Mouse (Mus musculus): ENCODE measurements around the gene B3gnt6.
A peak's percentile ranks its signal among the peaks of the same experiment; 100 is the strongest.

B3gnt6 gene

DNA sequence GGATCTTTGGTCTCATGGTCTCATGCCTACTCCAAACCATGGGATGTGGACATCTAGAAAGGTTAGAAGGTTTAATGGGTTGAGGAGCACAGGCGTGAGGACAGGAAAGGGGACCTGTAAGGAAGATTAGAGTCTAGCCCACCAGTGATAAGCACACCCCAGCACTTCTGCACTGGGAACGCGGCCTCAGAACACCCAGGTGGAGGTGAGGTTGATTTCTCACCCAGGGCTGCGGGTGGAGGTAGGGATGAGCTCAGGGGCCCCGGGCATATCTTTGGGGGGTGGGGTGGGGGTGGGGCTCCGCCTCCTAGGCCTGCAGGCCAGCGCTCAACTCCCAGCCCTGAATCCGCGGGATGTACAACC is 21.7 kb downstream of the B3gnt6 start:
- DNase-seq (ENCODE audit: low spot score in 2 of 2), result no peak

DNA sequence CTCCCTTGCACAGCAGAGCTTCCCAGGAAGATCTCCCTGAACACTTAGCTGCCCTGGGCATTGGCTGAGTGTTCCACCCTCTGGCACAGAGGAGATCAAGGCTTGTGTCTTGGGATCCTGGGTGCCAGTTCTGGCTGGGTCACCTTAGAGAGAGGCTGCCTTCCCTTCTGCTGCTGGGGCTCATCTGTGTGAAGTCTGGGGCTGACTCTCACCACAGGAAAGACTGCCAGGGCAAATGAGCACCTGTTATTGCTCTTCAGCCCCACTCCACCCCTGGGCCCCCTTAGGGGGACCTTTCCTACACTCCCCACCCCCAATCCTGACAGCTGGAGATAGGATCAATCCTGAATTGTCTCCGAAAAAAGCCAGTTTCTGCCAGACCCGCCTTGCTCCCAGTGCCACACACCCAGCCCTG is 22.2 kb downstream of the B3gnt6 start:
- no peak for DNase-seq (ENCODE audit: low spot score in 2 of 2)

DNA sequence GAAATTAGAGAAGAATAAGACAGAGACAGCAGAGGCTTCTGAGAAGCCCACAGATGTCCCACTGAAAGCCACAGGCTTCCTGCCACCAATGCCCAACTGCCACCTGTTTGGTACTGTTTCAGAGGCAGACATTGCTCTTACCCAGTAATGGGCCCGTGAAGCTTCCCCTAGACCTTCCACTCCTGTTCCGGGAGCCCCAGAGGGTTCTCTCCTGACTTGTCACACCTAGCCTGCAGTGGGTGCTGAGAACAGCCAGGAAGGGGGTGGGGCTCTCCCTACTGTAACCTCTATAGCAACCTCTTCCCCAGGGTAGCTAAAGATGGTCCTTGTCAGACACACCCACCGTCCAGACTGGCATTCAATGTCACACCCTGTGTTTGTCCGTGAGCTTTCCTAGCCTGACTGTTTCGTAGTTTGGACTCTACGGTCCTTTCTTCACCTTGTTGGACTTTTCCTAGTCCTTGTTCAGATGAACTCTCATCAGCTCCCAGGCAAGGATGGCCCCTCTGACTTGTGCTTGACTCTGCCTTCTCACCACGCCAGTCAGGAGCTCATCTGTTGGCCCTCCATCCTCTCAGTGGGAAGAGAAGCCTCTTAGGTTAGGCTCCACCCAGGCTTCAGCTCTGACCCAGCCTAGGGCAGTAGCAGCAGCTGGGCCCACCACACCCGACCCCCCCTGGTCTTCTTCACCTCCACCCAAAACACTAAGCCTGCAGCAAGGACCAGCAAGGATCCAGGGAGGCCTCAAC is 22.8 kb downstream of the B3gnt6 start:
- DNase-seq (ENCODE audit: low spot score in 2 of 2), result no peak

DNA sequence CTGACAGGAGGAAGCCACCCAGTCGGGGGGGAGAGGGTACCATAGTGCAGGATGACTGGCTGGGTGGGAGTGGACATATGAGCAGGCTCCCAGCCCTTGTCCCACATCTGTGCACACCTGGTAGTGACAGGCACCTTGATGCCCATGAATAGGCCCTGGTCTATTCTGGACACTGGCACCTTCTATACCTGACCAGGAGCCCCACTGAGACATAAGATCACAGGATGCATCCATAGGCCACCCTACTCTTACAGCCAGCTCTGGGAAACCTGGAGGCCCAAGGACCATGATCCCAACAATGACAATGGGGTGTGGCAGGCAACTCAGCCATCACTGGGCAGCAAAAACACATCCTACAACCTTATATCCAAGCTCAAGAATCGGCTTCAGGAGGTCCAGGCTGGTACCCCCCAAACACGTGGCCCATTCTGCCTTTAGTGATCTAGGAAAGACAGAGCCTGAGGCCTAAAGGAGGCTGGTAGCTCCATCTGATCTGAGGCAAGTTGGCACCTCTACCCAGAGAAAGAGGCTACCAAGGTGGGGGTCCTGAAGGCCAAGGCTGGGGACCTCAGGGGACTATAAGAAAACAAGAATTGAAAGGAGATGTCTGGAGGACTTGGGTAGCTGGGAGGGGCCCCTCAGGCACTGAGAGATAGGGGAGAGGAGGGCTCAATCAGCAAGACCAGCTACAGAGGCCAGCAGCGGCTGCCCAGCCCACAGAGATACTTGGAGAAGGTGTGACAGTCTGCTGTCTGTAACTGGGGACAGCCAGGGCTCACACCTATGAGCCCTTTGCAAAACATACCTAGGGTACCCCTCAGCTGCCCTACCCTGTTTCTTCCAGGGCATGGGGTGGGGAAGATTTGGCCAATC is 24.2 kb downstream of the B3gnt6 start:
- DNase-seq (ENCODE audit: low spot score in 2 of 2), result no peak

DNA sequence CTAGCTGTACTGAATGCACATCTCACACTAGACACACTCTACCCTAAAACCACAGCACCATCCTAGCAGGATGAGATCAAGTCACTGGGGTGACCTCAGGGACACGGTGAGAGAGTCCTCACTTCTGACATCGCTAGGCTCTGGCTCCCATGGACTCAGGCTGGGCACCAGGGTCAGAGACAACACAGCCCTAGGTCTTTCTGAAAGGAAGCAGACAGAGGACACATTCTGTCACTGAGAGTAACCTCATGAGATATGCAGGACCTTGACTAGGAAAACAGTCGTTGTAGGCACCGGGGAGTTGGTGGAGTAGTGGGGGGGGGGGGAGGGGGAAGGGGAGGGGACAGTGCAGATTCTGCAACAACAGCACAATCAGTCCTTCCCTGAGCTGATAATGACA is 25.9 kb downstream of the B3gnt6 start:
- no peak for DNase-seq (ENCODE audit: low spot score in 2 of 2)

DNA sequence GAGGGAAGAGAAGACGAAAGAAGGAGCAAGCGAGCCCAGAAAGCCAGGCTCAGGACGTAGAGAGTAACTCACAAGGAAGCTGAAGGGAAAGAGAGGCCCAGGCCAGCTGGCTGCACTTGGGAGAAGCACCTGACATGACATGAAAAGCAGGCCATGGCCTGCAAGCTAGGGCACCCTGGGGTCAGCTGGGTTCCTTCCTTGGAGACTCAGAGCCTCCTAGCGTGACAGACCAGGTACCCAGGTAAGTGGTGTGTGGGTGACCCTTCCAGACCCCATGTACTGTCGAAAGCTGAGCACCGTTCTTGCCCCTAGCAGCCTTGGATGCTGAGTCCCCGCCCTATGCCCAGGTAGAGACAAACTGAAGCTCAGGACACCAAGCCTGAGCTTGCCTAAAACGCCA is 26.6 kb downstream of the B3gnt6 start:
- no peak for DNase-seq (ENCODE audit: low spot score in 2 of 2)

DNA sequence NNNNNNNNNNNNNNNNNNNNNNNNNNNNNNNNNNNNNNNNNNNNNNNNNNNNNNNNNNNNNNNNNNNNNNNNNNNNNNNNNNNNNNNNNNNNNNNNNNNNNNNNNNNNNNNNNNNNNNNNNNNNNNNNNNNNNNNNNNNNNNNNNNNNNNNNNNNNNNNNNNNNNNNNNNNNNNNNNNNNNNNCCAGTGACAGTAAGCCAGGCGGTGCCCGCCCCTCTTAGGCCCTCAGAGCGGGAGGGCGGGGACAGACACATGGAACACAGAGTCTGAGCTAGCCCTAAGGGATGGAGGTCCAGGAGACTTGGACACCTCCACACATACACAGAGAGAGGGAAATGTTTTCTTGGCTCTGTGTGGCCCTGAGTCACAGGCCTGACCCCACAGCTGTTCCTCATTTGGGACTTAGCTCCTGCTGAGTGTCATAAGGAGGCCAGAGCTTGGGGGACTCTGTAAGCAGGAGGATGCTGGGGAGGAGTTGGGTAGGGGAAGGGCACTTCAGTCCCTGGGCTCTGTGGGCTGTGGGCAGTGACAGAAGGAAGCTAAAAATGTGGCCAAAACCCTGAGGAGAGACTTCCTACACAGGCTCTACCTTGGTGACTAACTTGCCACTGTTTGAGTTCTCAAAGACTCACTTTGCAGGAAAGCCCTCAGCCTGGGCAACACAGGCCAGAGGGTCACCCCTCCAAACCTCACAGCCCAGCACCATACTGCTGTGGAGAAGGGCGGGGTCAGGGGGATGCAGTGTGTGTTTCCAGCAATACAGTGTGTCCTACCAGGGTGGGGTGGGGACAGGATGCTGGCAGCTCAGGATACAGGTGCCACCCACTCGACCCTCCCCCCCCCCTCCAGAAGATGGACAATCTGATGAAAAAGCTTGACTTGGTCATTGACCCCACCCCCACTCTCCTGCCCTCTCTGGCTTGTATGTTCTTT is 27.9 kb downstream of the B3gnt6 start:
- DNase-seq (ENCODE audit: low spot score in 2 of 2), result no peak

DNA sequence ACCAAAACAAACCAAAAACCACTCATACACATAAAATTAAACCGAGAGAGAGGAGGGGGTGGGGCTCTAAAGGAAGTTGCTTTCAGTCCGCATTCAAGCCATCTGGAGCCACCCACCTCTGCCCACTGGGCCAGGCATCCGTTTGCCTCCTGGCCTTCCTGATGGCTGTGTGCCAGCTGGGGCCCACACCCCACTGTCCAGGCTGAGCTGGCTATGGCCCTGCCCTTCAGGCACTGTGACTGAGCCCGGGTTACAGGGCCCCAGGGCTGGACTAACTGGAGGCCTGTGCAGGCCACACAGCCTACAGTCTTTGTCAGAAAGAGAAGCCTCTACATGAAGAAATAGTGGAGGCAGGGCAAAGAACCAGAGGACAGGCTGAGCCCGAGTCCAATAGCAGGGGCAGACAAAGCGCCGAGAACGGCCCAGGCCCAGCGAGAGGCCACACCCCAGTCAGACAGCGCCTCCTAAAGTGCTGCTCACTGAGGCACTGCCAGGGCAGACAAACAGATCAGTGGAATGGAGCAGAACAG is 34.2 kb downstream of the B3gnt6 start:
- DNase-seq (ENCODE audit: low spot score in 2 of 2), result no peak

DNA sequence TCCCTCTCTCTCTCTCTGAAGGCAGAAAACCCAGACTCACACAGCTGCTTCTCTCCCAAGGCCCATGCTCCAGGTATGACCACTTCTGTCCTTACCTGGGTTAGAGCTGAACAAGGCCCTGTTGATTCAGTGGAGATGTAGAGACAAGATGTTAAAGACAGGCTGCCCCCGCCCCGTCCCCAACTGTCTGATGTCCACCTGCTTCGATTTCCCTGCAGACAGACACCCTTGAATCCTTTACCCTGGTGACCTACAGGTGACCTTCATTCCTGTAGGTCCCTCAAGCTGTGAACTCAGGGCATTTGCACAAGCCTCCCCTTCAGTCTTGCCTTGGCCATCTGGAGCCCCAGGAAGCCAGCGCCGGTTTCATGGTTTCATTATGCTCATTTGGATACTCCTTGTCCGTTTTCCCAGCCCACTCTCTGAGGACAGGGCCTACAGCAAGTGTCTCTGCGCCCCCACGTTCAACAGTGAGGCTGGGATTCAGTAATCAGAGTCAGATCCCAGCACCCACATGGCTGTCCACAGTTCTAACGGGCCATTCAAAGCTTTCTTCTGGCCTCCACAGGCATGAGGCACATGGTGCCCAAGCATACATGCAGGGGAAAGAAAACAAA is 34.8 kb downstream of the B3gnt6 start:
- no peak for DNase-seq (ENCODE audit: low spot score in 2 of 2)

DNA sequence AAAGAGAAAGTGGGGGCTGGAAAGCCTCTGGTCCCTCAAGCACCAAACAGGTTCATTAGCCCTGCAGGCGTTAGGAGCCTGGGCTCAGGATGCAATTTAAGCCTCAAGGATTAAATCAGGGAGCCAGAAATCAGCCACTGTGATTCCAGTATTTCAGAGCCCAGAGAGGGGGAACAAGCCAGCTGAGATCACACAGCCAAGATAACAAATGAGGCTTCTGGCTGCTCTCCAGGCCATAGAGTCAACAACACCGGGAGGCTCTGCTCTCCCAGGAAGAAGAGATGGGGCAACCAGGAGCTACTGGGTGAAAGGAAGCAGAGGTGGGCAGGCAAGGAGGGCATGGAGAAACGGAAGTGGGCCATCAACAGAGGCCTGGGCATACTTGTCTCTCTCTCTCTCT is 35.6 kb downstream of the B3gnt6 start:
- no peak for DNase-seq (ENCODE audit: low spot score in 2 of 2)

DNA sequence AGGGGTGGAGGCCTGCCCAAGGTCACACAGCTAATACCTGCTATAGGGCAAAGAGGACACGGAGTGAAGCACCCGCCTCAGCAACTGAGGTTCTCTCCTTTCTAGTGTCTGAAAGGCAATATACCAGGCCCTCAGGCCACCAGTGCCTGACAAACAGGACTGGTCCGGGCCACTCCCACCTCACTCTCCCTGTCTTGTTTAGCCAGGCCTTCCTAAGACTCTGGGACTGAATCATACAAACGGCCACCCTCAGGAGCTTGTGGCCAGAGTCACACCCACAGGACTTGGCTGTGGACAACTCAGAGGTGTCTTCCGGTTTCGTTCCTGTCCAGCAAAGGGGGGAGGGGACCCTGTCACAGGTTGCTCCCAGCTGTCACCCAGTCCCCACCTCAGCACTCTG is 37.0 kb downstream of the B3gnt6 start:
- DNase-seq (ENCODE audit: low spot score in 2 of 2), result no peak

DNA sequence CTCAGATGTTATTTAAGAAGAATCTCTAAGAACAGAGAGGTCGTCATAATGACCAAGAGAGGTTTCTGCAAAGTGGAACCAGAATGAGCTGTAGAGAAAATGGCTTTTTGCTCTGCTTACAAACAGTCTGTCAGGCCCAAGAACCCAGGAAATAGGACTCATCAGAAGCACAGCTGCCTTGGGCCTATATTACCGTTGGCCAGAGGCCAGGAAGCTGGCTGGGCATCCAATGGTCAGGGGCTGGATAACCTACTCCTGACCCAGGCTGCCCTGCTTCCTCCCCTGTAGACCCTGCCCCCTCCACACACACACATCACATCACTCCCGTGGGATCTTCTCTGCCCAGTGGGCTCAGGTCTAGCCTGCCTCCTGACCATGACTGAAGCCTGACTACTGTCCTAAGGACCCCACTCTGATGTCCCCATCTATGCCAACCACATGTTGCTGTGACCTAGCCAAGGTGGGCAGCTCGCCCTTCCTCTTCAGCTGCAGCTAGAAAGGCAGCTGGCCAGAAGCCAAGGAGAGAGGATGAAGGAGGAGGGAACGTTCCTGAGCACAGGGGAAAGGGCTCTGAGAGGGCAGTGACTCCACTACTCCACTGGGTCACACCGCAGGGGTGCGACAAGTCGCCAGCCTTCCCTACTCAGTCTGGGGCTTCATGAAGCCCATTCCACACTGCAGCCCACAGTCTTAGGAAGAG is 39.1 kb downstream of the B3gnt6 start:
- DNase-seq (ENCODE audit: low spot score in 2 of 2), result no peak

DNA sequence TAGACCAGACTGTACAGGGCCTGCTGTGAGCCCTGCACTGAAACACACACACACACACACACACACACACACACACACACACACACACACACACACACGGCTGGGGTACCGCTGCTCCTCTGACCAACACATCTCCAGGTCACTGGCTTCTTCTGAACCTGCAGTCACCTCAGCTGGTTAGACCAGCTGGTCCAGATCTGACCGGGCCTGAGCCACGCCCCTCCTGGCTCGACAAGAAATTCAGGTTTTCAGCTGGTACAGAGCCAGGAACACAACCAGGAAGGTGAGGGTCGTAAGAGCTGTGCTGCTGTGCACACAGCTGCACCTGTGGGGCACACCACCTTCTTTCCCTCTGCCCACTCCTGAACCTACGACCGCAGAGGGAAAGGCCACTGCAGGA is 40.8 kb downstream of the B3gnt6 start:
- DNase-seq (ENCODE audit: low spot score in 2 of 2), result no peak

DNA sequence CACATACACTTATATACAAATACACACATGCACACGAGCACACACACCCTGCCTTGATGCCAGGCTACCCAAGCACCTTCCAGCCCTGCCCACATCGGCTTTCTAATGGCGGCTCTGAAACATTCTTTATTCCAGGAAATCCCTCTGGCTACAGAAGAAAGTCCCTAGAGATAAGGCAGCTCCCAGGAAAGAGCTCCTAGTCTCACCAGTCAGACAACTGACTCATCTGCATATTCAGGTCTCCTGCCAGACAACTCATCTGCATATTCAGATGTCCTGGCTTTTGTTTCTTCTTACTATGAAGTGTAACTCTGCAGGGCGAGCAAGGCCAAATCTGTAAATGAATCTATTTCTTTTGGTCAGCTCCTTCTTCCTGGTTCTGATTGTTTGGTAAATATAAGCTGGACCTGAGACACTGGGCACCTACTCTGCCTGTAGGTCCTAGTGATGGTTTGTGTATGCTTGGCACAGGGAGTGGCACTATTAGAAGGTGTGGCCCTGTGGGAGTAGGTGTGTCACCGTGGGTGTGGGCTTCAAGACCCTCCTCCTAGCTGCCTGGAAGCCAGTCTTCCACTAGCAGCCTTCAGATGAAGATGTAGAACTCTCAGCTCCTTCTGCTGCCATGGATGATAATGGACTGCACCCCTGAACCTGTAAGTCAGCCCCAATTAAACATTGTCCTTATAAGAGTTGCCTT is 41.5 kb downstream of the B3gnt6 start:
- no peak for DNase-seq (ENCODE audit: low spot score in 2 of 2)

DNA sequence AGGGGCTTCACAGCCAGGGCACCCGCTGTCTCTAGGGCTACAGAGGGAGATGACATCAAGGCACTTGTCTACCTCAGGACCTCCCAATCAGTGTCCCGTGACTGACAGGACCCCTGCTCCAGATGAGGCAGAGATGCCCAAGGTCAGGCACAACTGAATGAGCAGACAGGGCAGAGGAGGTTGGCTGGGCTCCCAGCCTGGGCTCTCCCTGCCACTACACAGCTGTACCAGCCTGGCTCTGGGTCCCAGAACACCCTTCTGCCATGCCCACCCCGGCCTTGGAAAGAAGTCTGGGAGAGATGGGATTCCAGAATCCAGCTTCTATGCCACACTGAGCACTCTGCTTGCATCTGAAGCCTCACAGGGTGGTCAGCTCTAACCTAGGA is 43.0 kb downstream of the B3gnt6 start:
- DNase-seq (ENCODE audit: low spot score in 2 of 2), result no peak

DNA sequence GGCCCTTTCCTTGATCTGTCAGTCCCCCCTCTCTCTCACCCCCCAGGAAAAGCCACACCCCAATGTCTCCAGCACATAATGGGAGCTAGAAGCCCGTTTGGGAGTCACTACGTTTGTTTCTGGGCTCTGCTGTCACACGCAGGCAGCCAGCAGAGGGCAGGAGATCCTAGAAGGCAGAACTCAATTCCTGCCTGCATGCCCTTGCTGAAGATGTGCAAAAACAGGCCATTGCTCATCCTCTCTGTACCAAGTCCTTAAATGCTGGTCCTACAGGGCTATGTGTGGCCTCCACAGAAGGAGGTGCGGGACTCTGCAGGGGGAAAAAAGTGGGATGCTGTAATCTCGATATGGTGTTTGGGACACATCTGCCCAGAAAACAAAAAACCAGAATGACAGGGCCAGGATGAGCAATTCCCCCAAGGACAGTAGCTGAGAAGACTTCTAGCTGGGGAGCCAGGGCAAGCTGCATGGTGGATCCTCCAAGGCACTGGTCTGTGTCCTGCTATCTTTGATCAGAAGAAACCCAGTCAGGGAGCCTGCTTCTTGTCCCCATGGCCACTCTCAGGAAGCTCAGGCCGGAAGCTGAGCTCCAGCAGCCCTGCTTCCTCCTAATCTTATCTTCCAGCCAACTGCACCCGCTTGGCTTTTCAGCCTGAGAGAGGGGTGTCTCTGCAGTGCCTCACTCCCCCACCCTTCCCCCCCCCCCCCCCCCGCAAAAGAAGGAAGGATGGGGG is 43.6 kb downstream of the B3gnt6 start:
- DNase-seq (ENCODE audit: low spot score in 2 of 2), result peak in 1 of 2 experiments; percentile 62

DNA sequence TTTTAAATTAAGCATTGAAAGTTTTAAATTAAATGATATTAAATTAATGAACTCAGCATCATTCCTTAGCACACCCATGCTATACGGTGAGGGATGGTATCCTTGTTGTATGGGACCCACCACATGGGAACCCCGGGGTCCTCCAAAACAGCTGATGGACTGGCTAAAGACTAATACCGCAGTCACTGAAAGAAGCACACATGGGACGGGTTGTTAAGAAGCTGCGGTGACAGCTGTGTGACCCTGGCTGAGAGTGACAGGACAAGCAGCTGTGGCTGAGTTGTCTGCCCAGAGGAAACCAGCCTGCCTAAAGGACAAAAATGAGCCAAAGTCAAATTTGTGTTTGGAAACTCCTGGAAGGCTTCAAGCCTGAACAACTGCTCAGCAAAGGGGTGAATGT is 45.4 kb downstream of the B3gnt6 start:
- no peak for DNase-seq (ENCODE audit: low spot score in 2 of 2)

DNA sequence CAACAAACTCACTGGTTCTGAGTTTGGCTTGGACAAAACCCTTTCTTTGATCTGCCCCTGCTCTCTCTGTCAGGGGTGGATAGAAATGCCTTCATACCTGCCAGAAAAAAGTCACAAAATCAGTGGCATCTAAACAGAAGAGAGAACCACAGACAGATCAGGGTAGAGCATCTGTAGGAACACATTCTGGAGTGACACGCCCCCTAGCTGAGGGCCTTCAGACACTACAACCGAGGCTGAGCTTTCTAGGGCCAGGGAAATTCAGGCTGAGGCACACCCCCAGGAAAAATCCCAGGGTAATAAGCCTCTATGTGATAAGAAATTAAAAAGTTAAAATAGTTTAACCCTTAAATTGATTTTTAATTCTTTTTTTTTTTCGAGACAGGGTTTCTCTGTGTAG is 45.9 kb downstream of the B3gnt6 start:
- DNase-seq (ENCODE audit: low spot score in 2 of 2), result no peak

DNA sequence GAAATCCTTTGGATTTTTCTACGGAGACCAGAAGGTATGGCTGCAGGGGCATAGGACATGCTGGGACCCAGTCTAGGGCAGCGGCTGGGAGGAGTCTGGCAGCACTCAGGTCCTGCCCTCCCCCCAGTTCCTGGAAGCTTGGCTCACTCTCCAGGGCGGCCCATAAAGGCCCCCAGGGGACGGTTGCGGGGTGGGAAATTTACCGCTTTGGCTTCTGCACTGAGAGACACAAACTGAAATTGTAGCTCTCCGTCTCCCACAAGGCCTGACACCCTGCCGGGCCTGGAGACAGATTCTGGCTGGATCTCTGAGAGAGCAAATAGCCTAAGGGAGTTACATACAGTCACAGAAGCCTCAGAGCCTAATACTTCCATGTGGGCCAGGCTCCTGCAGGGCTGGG is 46.9 kb downstream of the B3gnt6 start:
- no peak for DNase-seq (ENCODE audit: low spot score in 2 of 2)

DNA sequence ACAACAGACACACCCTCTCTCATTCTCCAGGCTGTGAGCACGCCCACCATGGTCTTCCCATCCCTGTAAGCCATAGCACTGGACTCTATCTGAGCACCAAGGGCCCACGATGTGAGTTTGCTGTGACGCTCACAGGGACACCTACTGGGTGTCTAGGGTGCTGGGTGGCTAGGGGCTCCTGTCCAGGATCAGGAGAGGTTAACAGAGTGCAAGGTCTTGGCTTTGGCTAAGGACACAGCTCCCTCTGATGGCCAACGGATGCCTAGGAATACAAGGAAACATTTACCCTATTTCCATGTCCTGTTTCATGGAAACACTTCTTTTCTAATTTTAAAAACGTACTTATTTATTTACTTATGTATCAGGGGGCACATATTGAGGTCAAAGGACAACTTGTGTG is 48.8 kb downstream of the B3gnt6 start:
- no peak for DNase-seq (ENCODE audit: low spot score in 2 of 2)

All from frontal cortex, postnatal 14 days (tissue).